Mouse (Mus musculus) stomach, embryonic 14.5 days (tissue): ENCODE results near the gene Ccnc. TPM values are rescaled to one million over a fixed set of nuclear protein-coding genes. Genes with fewer than 3 reads are reported as not detected.

Experiments
- ATAC-seq: fragments of 200-750 bp; cut with Nextera tagmentation; 2 replicates; pipeline ENCODE4 v1.8.0; 2017; ENCODE audit warnings: low read depth, moderate TSS enrichment; ENCODE audit not compliant: insufficient number of reproducible peaks, insufficient read depth, low FRiP score
- H3K27ac ChIP-seq: fragments of 300-500 bp; sonication (generic); 2 replicates; pipeline ENCODE4 v1.5.1; 2014; ENCODE audit warnings: mild to moderate bottlenecking, low read length, moderate library complexity, mixed read lengths
- H3K27me3 ChIP-seq: fragments of 300-500 bp; sonication (generic); 2 replicates; pipeline ENCODE4 v1.6.1; 2014; ENCODE audit warnings: low read length, control low read depth, mixed read lengths; ENCODE audit not compliant: control insufficient read depth, insufficient read depth
- H3K36me3 ChIP-seq: fragments of 300-500 bp; sonication (generic); 2 replicates; pipeline ENCODE4 v1.6.1; 2014; ENCODE audit warnings: mild to moderate bottlenecking, control low read depth, low read length, moderate library complexity, mixed read lengths; ENCODE audit not compliant: control insufficient read depth, insufficient read depth
- H3K4me1 ChIP-seq: fragments of 300-500 bp; sonication (generic); 2 replicates; pipeline ENCODE4 v1.6.1; 2014; ENCODE audit warnings: low read length, control low read depth, mixed read lengths; ENCODE audit not compliant: control insufficient read depth, insufficient read depth
- H3K4me2 ChIP-seq: fragments of 300-500 bp; sonication (generic); replicated peaks from 2 replicates; pipeline ENCODE4 v1.6.1; 2014; ENCODE audit warnings: low read depth, low read length, control low read depth
- H3K4me3 ChIP-seq: fragments of 300-500 bp; sonication (generic); 2 replicates; pipeline ENCODE4 v1.5.1; 2014; ENCODE audit warnings: low read depth, low read length, control low read depth
- H3K9ac ChIP-seq: fragments of 300-500 bp; sonication (generic); replicated peaks from 2 replicates; pipeline ENCODE4 v1.6.1; 2014; ENCODE audit warnings: low read depth, mild to moderate bottlenecking, control low read depth, low read length, moderate library complexity, mixed read lengths
- H3K9me3 ChIP-seq: fragments of 300-500 bp; sonication (generic); 2 replicates; pipeline ENCODE4 v1.6.1; 2016; ENCODE audit warnings: low read depth, low read length, control low read depth; ENCODE audit not compliant: control insufficient read depth
- WGBS: fragments of 180-500 bp; shearing (Covaris S2); extraction: QIAGEN DNeasy Blood & Tissue Kit; methylation state at CpG from one replicate; pipeline ENCODE4 v1.1.7; 2014; 5-methylcytosine and 5-hydroxymethylcytosine counted together
- polyA plus RNA-seq: library from polyadenylated mRNA; unstranded; fragments of >200 nt; fragmentation: Nextera tagmentation; extraction: Ambion mirVana; gene quantifications from 2 replicates; pipeline ENCODE4 v1.2.1, GENCODE M21; 2014

Gene Ccnc
- polyA plus RNA-seq, 1 experiment from 2014 or later, result 46.7 TPM

DNA sequence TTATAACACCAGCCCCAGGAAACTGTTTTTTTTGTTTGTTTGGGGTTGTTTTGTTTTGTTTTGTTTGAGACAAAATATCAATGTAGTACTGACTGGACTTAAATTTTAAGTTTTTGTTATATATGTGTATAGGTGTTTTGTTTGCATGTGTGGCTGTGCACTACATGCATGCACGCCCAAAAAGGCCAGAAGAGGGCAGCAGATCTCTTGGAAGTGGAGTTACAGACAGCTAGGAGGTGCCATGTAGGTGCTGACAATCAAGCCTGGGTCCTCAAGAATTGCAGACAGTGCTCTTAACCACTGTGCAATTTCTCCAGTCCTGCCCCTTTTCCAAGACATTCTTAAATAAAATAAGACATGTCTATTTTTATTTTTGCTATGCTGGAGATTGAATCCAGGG lies 31.4 kb downstream of the Ccnc start:
- Histone ChIP-seq H3K4me3 (no peak overlapping the region), H3K36me3 (no peaks in the 10 kb centered on the region), H3K9ac (no peak overlapping the region), H3K4me1 (no peaks in the 10 kb centered on the region; the same call in 1 of the 2 replicates), H3K9me3 (no peaks in the 10 kb centered on the region), H3K27me3 (no peaks in the 10 kb centered on the region), H3K4me2 (no peak overlapping the region), H3K27ac (no peak overlapping the region)
- 50% methylated on average over 1 of the region's 1 CpGs for WGBS
- no peak for ATAC-seq

GRCm38 (mm10) chr4:21761416-21762160 lies 34.1 kb downstream of the Ccnc start:
- no peak overlapping the region for H3K4me2 ChIP-seq
- no peaks in the 10 kb centered on the region for H3K36me3 ChIP-seq
- WGBS, result 59% methylated on average over 9 of the region's 9 CpGs
- H3K27ac ChIP-seq, result no peak overlapping the region
- no peaks in the 10 kb centered on the region for H3K9me3 ChIP-seq
- no peaks in the 10 kb centered on the region for H3K27me3 ChIP-seq
- no peak overlapping the region for H3K4me3 ChIP-seq
- no peak overlapping the region for H3K9ac ChIP-seq
- no peak for ATAC-seq
- H3K4me1 ChIP-seq, result no peaks in the 10 kb centered on the region; the same call in 1 of the 2 replicates

DNA sequence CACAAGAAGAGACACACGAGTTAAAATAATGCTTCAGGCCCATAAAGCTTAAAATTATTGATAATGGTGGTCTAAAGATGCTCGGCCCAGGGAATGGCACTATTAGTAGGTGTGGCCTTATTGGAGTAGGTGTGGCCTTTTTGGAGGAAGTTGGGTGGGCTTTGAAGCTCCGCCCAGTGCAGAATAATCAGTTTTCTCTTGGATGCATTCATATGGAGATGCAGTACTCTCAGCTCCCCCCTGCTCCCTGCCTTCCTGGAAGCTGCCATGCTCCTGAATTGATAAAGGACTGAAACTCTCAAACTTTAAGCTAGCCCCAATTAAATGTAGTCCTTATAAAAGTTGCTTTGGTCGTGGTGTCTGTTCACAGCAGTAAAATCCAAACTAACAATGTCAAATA lies 36.3 kb downstream of the Ccnc start:
- H3K27ac ChIP-seq, result no peak overlapping the region
- H3K36me3 ChIP-seq, result no peaks in the 10 kb centered on the region
- no peak for ATAC-seq
- H3K4me3 ChIP-seq, result no peak overlapping the region
- H3K27me3 ChIP-seq, result no peaks in the 10 kb centered on the region
- 74% methylated on average over 4 of the region's 4 CpGs for WGBS
- no peaks in the 10 kb centered on the region; the same call in 1 of the 2 replicates for H3K4me1 ChIP-seq
- no peak overlapping the region for H3K9ac ChIP-seq
- H3K9me3 ChIP-seq, result no peaks in the 10 kb centered on the region
- no peak overlapping the region for H3K4me2 ChIP-seq

DNA sequence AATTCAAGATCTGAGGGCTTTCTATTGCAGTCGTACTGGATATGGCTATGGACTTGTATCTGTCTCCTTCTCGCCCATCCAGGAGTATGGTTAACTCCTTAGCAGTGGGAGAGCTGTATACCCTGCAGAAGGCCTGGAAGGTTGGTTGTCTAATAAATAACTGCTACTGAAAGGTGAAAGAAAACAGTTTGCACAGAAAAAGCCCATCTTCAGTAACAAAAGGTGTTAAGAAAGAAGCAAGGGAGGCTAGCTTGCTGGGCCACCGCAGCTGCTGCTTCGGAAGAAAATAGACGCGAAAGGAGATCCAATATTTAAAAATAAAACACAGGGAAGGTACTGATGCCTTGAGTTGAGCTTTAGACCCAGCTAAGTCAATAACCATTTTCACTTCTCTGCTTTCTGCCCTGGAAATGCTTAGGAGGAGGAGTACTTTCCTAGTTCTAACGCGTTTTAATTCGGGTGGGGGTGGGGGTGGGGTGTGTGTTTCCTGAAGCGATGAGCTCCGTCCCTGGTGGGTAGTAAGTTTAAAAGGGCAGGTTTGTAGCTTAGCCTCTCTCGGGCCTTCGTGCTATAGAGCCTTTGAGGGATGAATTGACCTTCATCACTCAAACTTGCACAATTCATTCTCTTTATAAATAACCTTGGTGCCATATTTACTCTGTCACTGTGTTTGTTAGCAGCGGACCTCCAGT lies 38.8 kb downstream of the Ccnc start:
- no peaks in the 10 kb centered on the region for H3K27me3 ChIP-seq
- WGBS, result 24% methylated on average over 14 of the region's 14 CpGs
- H3K4me2 ChIP-seq, result peak overlapping the region; percentile 74
- H3K9me3 ChIP-seq, result no peaks in the 10 kb centered on the region
- no peaks in the 10 kb centered on the region; the same call in 1 of the 2 replicates for H3K4me1 ChIP-seq
- peak overlapping the region; percentile 33; the same call in 1 of the 2 replicates for H3K9ac ChIP-seq
- peak; percentile 20; the same call in 1 of the 2 replicates for ATAC-seq
- peak overlapping the region; percentile 61 for H3K4me3 ChIP-seq
- no peak overlapping the region for H3K27ac ChIP-seq
- H3K36me3 ChIP-seq, result no peaks in the 10 kb centered on the region

DNA sequence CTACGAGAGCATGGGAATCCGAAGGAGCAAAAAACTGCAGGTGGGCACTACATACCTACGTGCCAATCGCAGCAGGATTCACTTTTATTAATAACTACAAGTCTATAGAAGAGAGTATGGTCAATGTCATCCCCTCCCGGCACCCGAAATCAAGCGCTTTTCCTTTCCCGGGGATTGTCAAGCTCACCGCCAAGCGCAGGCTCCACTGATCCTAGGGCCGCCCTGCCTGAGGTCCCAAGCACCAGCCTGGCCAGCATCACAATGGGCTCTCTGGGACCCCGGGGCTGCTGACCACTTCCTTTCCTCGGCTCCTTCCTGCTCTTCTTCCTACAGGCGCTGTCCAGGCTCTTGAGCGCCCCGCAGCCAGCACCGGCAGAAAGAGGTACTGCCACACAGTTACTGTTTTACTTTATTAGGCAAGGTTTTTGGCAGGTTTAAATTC lies 39.4 kb downstream of the Ccnc start, which contains the start of the genes Usp45 and Tstd3:
Usp45 (plus strand) TSS at position 294 of the 442 bp plus-strand sequence.
Tstd3 (minus strand) TSS at position 350 of the 442 bp plus-strand sequence.
- no peaks in the 10 kb centered on the region for H3K27me3 ChIP-seq
- H3K4me3 ChIP-seq, result peak within 1 kb of the TSS; percentile 61
- no peaks in the 10 kb centered on the region for H3K4me1 ChIP-seq
- no peak within 1 kb of the TSS for H3K27ac ChIP-seq
- no peaks in the 10 kb centered on the region for H3K36me3 ChIP-seq
- peak; percentile 90 for ATAC-seq
- peak within 1 kb of the TSS; percentile 74 for H3K4me2 ChIP-seq
- WGBS, result 2% methylated on average over 17 of the region's 17 CpGs
- H3K9ac ChIP-seq, result peak within 1 kb of the TSS; percentile 33; the same call in 1 of the 2 replicates
- H3K9me3 ChIP-seq, result no peaks in the 10 kb centered on the region

DNA sequence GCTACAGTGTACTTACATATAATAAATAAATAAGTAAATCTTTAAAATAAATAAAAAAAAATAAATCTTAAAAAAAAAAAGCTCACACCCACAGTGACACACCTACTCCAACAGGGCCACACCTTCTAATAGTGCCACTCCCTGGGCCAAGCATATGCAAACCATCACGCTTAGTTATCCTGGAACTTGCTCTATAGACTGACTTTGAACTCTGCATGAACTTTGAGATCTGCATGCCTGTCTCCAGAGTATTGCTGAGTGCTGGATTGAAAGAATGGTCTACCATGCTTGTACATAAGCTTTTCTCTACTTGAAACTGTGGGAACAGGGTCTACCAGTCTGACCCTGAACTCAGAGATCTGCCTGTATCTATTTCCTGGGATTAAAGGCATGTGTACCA lies 43.6 kb downstream of the Ccnc start:
- no peak overlapping the region for H3K4me3 ChIP-seq
- H3K36me3 ChIP-seq, result no peaks in the 10 kb centered on the region
- H3K9ac ChIP-seq, result no peak overlapping the region
- H3K27me3 ChIP-seq, result no peaks in the 10 kb centered on the region
- 56% methylated on average over 1 of the region's 1 CpGs for WGBS
- ATAC-seq, result no peak
- H3K27ac ChIP-seq, result no peak overlapping the region
- no peaks in the 10 kb centered on the region for H3K4me1 ChIP-seq
- no peak overlapping the region for H3K4me2 ChIP-seq
- H3K9me3 ChIP-seq, result no peaks in the 10 kb centered on the region

DNA sequence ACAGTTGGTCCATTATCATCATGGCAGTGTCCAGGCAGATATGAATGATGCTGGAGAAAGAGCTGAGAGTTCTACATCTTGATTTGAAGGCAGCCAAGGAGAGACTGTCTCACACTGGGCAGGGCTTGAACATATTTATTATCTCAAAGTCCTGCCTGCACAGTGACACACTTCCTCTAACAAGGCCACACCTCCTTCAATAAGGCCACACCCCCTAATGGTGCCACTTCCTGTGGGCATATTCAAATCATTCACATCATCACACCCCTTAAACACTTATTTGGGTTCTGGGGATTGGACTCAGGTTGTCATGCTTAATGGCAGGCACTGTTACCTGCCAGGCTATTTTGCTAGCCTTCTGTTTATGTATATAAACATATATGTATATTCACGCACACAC lies 44.8 kb downstream of the Ccnc start:
- H3K36me3 ChIP-seq, result no peaks in the 10 kb centered on the region
- H3K4me3 ChIP-seq, result no peak overlapping the region
- peaks cover 2% of the 10 kb centered on the region; the same call in 1 of the 2 replicates for H3K4me1 ChIP-seq
- no peak overlapping the region for H3K4me2 ChIP-seq
- H3K9ac ChIP-seq, result no peak overlapping the region
- H3K27ac ChIP-seq, result no peak overlapping the region
- WGBS, result 95% methylated on average over 1 of the region's 1 CpGs
- no peak for ATAC-seq
- H3K9me3 ChIP-seq, result no peaks in the 10 kb centered on the region
- H3K27me3 ChIP-seq, result no peaks in the 10 kb centered on the region

- no peaks in the 10 kb centered on the region for H3K27me3 ChIP-seq
- H3K27ac ChIP-seq, result no peak overlapping the region
- peak overlapping the region; percentile 73 for H3K9ac ChIP-seq
- H3K4me1 ChIP-seq, result peaks cover 5% of the 10 kb centered on the region; the same call in 1 of the 2 replicates
- no peaks in the 10 kb centered on the region for H3K9me3 ChIP-seq
- H3K4me2 ChIP-seq, result peak overlapping the region; percentile 67
- peaks cover 2% of the 10 kb centered on the region; the same call in 1 of the 2 replicates for H3K36me3 ChIP-seq
- peak overlapping the region; percentile 67 for H3K4me3 ChIP-seq
- 0% methylated on average over 46 of the region's 46 CpGs for WGBS
- peak; percentile 97 for ATAC-seq
Measured at GRCm38 (mm10) chr4:21776091-21776945, 48.8 kb downstream of the Ccnc start.
